9 mouse cellular contexts compared by ENCODE assay signal in the genomic region with DNA sequence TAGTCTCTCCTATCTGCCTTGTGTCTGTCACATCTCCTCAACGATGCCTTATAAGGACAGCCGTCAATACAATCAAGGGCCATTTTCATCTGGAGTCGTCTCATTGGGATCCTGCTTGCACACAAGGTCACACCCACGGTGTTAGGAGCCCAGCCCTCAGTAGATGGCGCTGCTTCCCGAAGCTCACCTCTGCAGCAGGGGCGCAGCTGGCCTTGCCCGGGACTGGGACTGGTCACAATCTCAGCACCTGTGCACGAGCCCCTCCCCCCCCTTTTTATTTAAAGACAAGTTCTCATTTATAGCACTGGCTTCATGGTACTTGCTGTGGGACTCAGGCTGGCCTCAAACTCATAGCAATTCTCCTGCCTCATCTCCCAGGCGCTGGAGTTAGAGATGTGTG. TPM values are rescaled to one million over a fixed set of nuclear protein-coding genes. Genes with fewer than 3 reads are reported as not detected.
A peak's percentile ranks its signal among the peaks of the same experiment; 100 is the strongest.
DNase-seq lines count a peak whose midpoint lies in the region; ATAC-seq lines count a peak whose summit lies in the region.
"Had no signal": no experiment of that assay in that cellular context is flagged by ENCODE, and none has a peak within 500 bp of the region (broad histone marks: within the 10 kb centered on the region; RNA-seq: fewer than 3 reads in every experiment).

No protein-coding gene starts in this region.

- H3K79me2 ChIP-seq in macrophage (ENCODE audit: inconsistent target): peaks cover 17% of the 10 kb centered on the region; the same call in 1 of the 2 replicates

- ATAC-seq in stomach, embryonic 16.5 days (ENCODE audit: insufficient read depth, low FRiP score): 0 out of 2 replicates have a peak, but pooled peaks have one; percentile 38

- WGBS in macrophage (ENCODE audit: missing documents): 18% methylated on average over 10 of the region's 10 CpGs
- 15% methylated on average over 10 of the region's 10 CpGs for WGBS in stomach, embryonic 16.5 days

- H3K9ac ChIP-seq in stomach, embryonic 16.5 days (ENCODE audit: low read length): no peak overlapping the region

- H3K27me3 ChIP-seq in stomach, embryonic 16.5 days (ENCODE audit: control insufficient read depth, insufficient read depth, low read length): no peaks in the 10 kb centered on the region

- no peak overlapping the region for H3K4me3 ChIP-seq in macrophage (ENCODE audit: inconsistent target)
- no peak overlapping the region for H3K4me3 ChIP-seq in stomach, embryonic 16.5 days (replicated peaks; ENCODE audit: low read length)

- H3K4me2 ChIP-seq in stomach, embryonic 16.5 days (ENCODE audit: low read depth, low read length): no peak overlapping the region

- DNase-seq in cerebellum, postnatal 10 days: peak; percentile 80 to 81
- DNase-seq in cerebellum, adult 9-11 months: no peak
- peak; percentile 52 for DNase-seq in right cerebral cortex, postnatal 4 days
- DNase-seq in right cerebral cortex, adult 18-20 months: no peak
- DNase-seq in forelimb bud, embryonic 11.5 days (ENCODE audit: low read depth, low spot score): peak; percentile 69
- peak; percentile 83 for DNase-seq in kidney, adult 9 months

- H3K27ac ChIP-seq in macrophage: peak overlapping the region; percentile 98
- no peak overlapping the region for H3K27ac ChIP-seq in stomach, embryonic 16.5 days (ENCODE audit: low read length)

- H3K36me3 ChIP-seq in macrophage (ENCODE audit: inconsistent target): no peaks in the 10 kb centered on the region
- H3K36me3 ChIP-seq in stomach, embryonic 16.5 days (ENCODE audit: control insufficient read depth, insufficient read depth, low read length): no peaks in the 10 kb centered on the region

- peaks cover 20% of the 10 kb centered on the region for H3K4me1 ChIP-seq in stomach, embryonic 16.5 days (ENCODE audit: control insufficient read depth, insufficient read depth, low read length)

- no peaks in the 10 kb centered on the region for H3K9me3 ChIP-seq in stomach, embryonic 16.5 days (replicated peaks; ENCODE audit: control insufficient read depth, low read length)

RNA-seq across cellular contexts. Expression of a gene that starts 15.2 kb away (rescaled TPM):
- 10 to 100 TPM in 17 of 26 experiments, 1 to 10 TPM in 9; 4.1 to 37.4 (median 12.2) TPM for total RNA-seq in macrophage (2018; cell fraction: chromatin; rRNA removed)
- 10 to 100 TPM; 27.5 to 49.4 (median 37.6) TPM for total RNA-seq in macrophage (2018; cell fraction: cytosol; rRNA removed)
- 10 to 100 TPM in 16 of 26 experiments, 1 to 10 TPM in 10; 5.8 to 26.6 (median 11.3) TPM for total RNA-seq in macrophage (2018; cell fraction: nucleus; rRNA removed)
- 30.6 to 41.0 TPM (median 40.7 TPM) in 3 replicates for polyA plus RNA-seq in macrophage (2018)
- 215 TPM in 2 replicates for polyA plus RNA-seq in stomach, embryonic 16.5 days (2015; fragmentation: Nextera tagmentation; extraction: Ambion mirVana)

RNA-seq across cellular contexts. Expression of a gene that starts 15.6 kb away (rescaled TPM):
- total RNA-seq in macrophage (2018; cell fraction: chromatin; rRNA removed): 100 to 1,000 TPM in 5 of 26 experiments, 10 to 100 TPM in 21; 43.1 to 125 (median 79.7) TPM
- total RNA-seq in macrophage (2018; cell fraction: cytosol; rRNA removed): 1,000 to 10,000 TPM in 1 of 26 experiments, 100 to 1,000 TPM in 25; 586 to 1,058 (median 761) TPM
- 100 to 1,000 TPM; 140 to 293 (median 184) TPM for total RNA-seq in macrophage (2018; cell fraction: nucleus; rRNA removed)
- 521 to 775 TPM (median 707 TPM) in 3 replicates for polyA plus RNA-seq in macrophage (2018)
- polyA plus RNA-seq in stomach, embryonic 16.5 days (2015; fragmentation: Nextera tagmentation; extraction: Ambion mirVana): 1,110 and 1,163 TPM in 2 replicates

RNA-seq across cellular contexts. Expression of a gene that starts 15.7 kb away (rescaled TPM):
- total RNA-seq in macrophage (2018; cell fraction: chromatin; rRNA removed): not detected
- 1 to 10 TPM in 7 of 26 experiments, under 1 TPM in 15, not detected in 4; 0.18 to 1.7 (median 0.68) TPM for total RNA-seq in macrophage (2018; cell fraction: cytosol; rRNA removed)
- 1 to 10 TPM in 1 of 26 experiments, under 1 TPM in 1, not detected in 24; 0.89 to 1.1 TPM for total RNA-seq in macrophage (2018; cell fraction: nucleus; rRNA removed)
- polyA plus RNA-seq in macrophage (2018): 0.76 to 0.96 TPM in 2 of 3 replicates, not detected in the other
- polyA plus RNA-seq in stomach, embryonic 16.5 days (2015; fragmentation: Nextera tagmentation; extraction: Ambion mirVana): 1.9 and 2.0 TPM in 2 replicates
- total RNA-seq: layer of hippocampus, postnatal 25 days had no signal

RNA-seq across cellular contexts. Expression of a gene that starts 36.2 kb away (rescaled TPM):
- total RNA-seq in macrophage (2018; cell fraction: chromatin; rRNA removed): 1 to 10 TPM in 10 of 26 experiments, not detected in 16; 1.3 to 4.2 (median 2.0) TPM
- total RNA-seq in macrophage (2018; cell fraction: cytosol; rRNA removed): 1 to 10 TPM in 20 of 26 experiments, under 1 TPM in 6; 0.59 to 5.7 (median 1.9) TPM
- total RNA-seq in macrophage (2018; cell fraction: nucleus; rRNA removed): 1 to 10 TPM in 12 of 26 experiments, under 1 TPM in 1, not detected in 13; 0.91 to 4.9 (median 1.6) TPM
- 0.83 to 3.2 TPM (median 2.1 TPM) in 3 replicates for polyA plus RNA-seq in macrophage (2018)
- polyA plus RNA-seq in stomach, embryonic 16.5 days (2015; fragmentation: Nextera tagmentation; extraction: Ambion mirVana): 3.4 TPM in 2 replicates

RNA-seq across cellular contexts. Expression of a gene that starts 52.6 kb away (rescaled TPM):
- total RNA-seq in macrophage (2018; cell fraction: chromatin; rRNA removed): 1,000 to 10,000 TPM in 1 of 26 experiments, 100 to 1,000 TPM in 20, 10 to 100 TPM in 5; 46.2 to 1,418 (median 239) TPM
- 100 to 1,000 TPM in 24 of 26 experiments, 10 to 100 TPM in 2; 97.5 to 257 (median 185) TPM for total RNA-seq in macrophage (2018; cell fraction: cytosol; rRNA removed)
- 1,000 to 10,000 TPM in 1 of 26 experiments, 100 to 1,000 TPM in 19, 10 to 100 TPM in 6; 76.1 to 1,152 (median 159) TPM for total RNA-seq in macrophage (2018; cell fraction: nucleus; rRNA removed)
- polyA plus RNA-seq in macrophage (2018): 116 to 212 TPM (median 193 TPM) in 3 replicates
- polyA plus RNA-seq in stomach, embryonic 16.5 days (2015; fragmentation: Nextera tagmentation; extraction: Ambion mirVana): 22.3 and 25.4 TPM in 2 replicates

Comparison
In these comparisons a context has a peak if more than half of its experiments do, and no peak if none do; other contexts are left out.
1. DNase-seq: peak in cerebellum, postnatal 10 days (2 of 2), right cerebral cortex, postnatal 4 days (single experiment), forelimb bud, embryonic 11.5 days (single experiment) and kidney, adult 9 months (single experiment); none in cerebellum, adult 9-11 months (single experiment) and right cerebral cortex, adult 18-20 months (single experiment).